ENCODE assay signal across 22 mouse cellular contexts in genomic region chr1:123756055-123756454, GRCm38 (mm10).
DNase-seq lines count a peak whose midpoint lies in the region; ATAC-seq lines count a peak whose summit lies in the region.
"Had no signal": no experiment of that assay in that cellular context is flagged by ENCODE, and none has a peak within 500 bp of the region (broad histone marks: within the 10 kb centered on the region; RNA-seq: fewer than 3 reads in every experiment).

No protein-coding gene starts in this region.

- no peak overlapping the region for H3K9ac ChIP-seq in intestine, embryonic 16.5 days (ENCODE audit: low read depth, low read length)
- H3K9ac ChIP-seq in liver, embryonic 11.5 days (ENCODE audit: low read depth, low read length): no peak overlapping the region

- H3K36me3 ChIP-seq in intestine, embryonic 16.5 days (ENCODE audit: control insufficient read depth, insufficient read depth, low read length): no peaks in the 10 kb centered on the region
- H3K36me3 ChIP-seq in liver, embryonic 11.5 days (ENCODE audit: control insufficient read depth, insufficient read depth, low read length): no peaks in the 10 kb centered on the region
- H3K36me3 ChIP-seq: G1E had no signal

- no peak overlapping the region for H3K4me3 ChIP-seq in intestine, embryonic 16.5 days (ENCODE audit: low read length)
- no peak overlapping the region for H3K4me3 ChIP-seq in liver, embryonic 11.5 days (ENCODE audit: low read depth, low read length)

- H3K27ac ChIP-seq in intestine, embryonic 16.5 days (ENCODE audit: low read length): no peak overlapping the region
- H3K27ac ChIP-seq in liver, embryonic 11.5 days (ENCODE audit: low read depth, low read length): no peak overlapping the region

- no peak overlapping the region for H3K4me2 ChIP-seq in intestine, embryonic 16.5 days (ENCODE audit: low read depth, low read length)
- no peak overlapping the region for H3K4me2 ChIP-seq in liver, embryonic 11.5 days

- no peaks in the 10 kb centered on the region for H3K9me3 ChIP-seq in intestine, embryonic 16.5 days (ENCODE audit: control insufficient read depth, low read length)
- H3K9me3 ChIP-seq in liver, embryonic 11.5 days (ENCODE audit: control insufficient read depth, low read length): no peaks in the 10 kb centered on the region

- no peaks in the 10 kb centered on the region for H3K27me3 ChIP-seq in intestine, embryonic 16.5 days (replicated peaks; ENCODE audit: control insufficient read depth, insufficient read depth, low read length)
- H3K27me3 ChIP-seq in liver, embryonic 11.5 days (replicated peaks; ENCODE audit: control insufficient read depth, insufficient read depth, low read length): no peaks in the 10 kb centered on the region
- H3K27me3 ChIP-seq: CH12.LX, Patski had no signal

- no peaks in the 10 kb centered on the region for H3K4me1 ChIP-seq in intestine, embryonic 16.5 days (ENCODE audit: control insufficient read depth, insufficient read depth, low read length)
- no peaks in the 10 kb centered on the region for H3K4me1 ChIP-seq in liver, embryonic 11.5 days (replicated peaks; ENCODE audit: control insufficient read depth, insufficient read depth, low read length)

- ATAC-seq in frontal cortex, adult (ENCODE audit: low TSS enrichment): peak; percentile 77; the same call in 1 of the 2 replicates
- ATAC-seq in intestine, embryonic 16.5 days: no peak
- no peak for ATAC-seq in liver, embryonic 11.5 days (replicated peaks; ENCODE audit: low FRiP score)
- ATAC-seq: activated CD4-positive, CD25-positive, alpha-beta regulatory T cell, adult 4 months; CD4-positive, CD25-positive, alpha-beta regulatory T cell, adult 4 months; Patski had no signal

- DNase-seq in frontal cortex, postnatal 36 days (ENCODE audit: low spot score in 2 of 2): no peak
- DNase-seq in brain, adult 2 months (ENCODE audit: low read depth, low spot score): peak; percentile 48
- DNase-seq in telencephalon, adult 2 months (ENCODE audit: low read depth, low spot score): peak; percentile 23
- DNase-seq in liver, embryonic 11.5 days (ENCODE audit: low spot score): no peak
- DNase-seq: adrenal gland, adult 2 months; adrenal gland, adult 8-10 months; adrenal gland, postnatal 10 days; adrenal gland, postnatal 14 days; adrenal gland, postnatal 25 days; adrenal gland, postnatal 36 days; B cell, adult 2 months; cerebellum, adult 11 months; cerebellum, adult 11-12 months; cerebellum, adult 18-20 months; cerebellum, adult 2 months had no signal

Comparison
In these comparisons a context has a peak if more than half of its experiments do, and no peak if none do; other contexts are left out.
1. DNase-seq: peak in brain, adult 2 months (single experiment) and telencephalon, adult 2 months (single experiment); none in frontal cortex, postnatal 36 days (0 of 2) and liver, embryonic 11.5 days (single experiment).